Mouse (Mus musculus): ENCODE data around the gene Map3k5. TPM values are rescaled to one million over a fixed set of nuclear protein-coding genes. Genes with fewer than 3 reads are reported as not detected.

Gene Map3k5
- polyA plus RNA-seq, 1 experiment from 2014 or later = 1.4 TPM

DNA sequence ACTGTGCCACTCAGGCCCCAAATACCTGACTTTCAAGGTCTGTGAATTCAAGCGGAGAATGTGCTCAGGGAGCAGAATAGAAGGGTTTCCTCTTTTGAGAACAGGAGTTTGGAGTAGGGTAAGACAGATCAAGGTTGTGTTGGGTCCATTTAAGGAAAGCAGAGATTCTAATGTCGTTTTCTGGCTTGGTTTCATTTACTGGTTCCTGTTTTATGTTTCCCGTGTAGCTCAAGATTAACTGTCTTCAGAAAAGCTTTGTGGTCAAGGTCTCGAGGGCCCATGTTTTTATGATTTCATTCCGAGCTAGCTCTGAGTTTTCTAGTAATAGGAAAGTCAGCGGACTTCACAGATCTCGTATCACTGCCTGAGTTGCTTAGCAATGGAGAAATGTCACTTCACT is 102.6 kb downstream of the Map3k5 start:
- no peak for TF ChIP-seq EP300 (IDR thresholded peaks at IDR 0.05; ENCODE audit: low read depth)
- no peak for TF ChIP-seq CTCF (IDR thresholded peaks at IDR 0.05; ENCODE audit: low read depth)
- H3K9me3 ChIP-seq (ENCODE audit: low read length) = no peaks in the 10 kb centered on the region
- H3K4me3 ChIP-seq (ENCODE audit: low read depth, low read length) = no peak overlapping the region
- no peak for DNase-seq
- H3K9ac ChIP-seq (replicated peaks) = no peak overlapping the region
- WGBS (ENCODE audit: insufficient replicate concordance) = 31% methylated on average over 7 of the region's 7 CpGs
- H3K4me2 ChIP-seq (ENCODE audit: low read depth, low read length) = no peak overlapping the region
- H3K27ac ChIP-seq (ENCODE audit: low read depth) = 0 out of 2 replicates have a peak overlapping the region, but pooled peaks have one; percentile 41
- H3K4me1 ChIP-seq (ENCODE audit: insufficient read depth) = no peaks in the 10 kb centered on the region
- no peaks in the 10 kb centered on the region for H3K36me3 ChIP-seq (replicated peaks; ENCODE audit: insufficient read depth, low read length)
- H3K27me3 ChIP-seq (ENCODE audit: insufficient read depth, low read length) = no peaks in the 10 kb centered on the region
- no peak for ATAC-seq

DNA sequence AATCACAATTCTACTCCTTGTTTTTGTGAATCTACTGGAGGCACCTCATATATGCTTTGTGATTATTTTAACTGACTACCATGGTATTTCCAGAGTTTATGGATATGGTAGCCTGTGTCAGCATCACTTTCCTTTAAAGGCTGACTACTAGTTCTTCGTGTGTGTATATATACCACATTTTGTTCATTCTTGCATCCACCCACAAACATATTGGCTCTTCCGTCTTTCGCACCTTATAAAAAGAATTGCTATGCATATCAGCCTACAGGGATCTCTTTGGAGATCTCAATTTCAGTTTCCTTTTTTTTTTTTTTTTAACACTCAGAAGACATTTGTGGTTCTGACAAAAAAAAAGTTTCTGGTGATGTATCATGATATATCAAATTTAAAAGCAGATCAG is 105.3 kb downstream of the Map3k5 start:
- Histone ChIP-seq H3K36me3 (replicated peaks; ENCODE audit: insufficient read depth, low read length) (no peaks in the 10 kb centered on the region), H3K27ac (ENCODE audit: low read depth) (no peak overlapping the region), H3K27me3 (ENCODE audit: insufficient read depth, low read length) (no peaks in the 10 kb centered on the region), H3K4me1 (ENCODE audit: insufficient read depth) (peaks cover 3% of the 10 kb centered on the region; the same call in 1 of the 2 replicates), H3K4me3 (ENCODE audit: low read depth, low read length) (no peak overlapping the region), H3K9me3 (ENCODE audit: low read length) (no peaks in the 10 kb centered on the region), H3K9ac (replicated peaks) (no peak overlapping the region), H3K4me2 (ENCODE audit: low read depth, low read length) (no peak overlapping the region)
- TF ChIP-seq CTCF (IDR thresholded peaks at IDR 0.05; ENCODE audit: low read depth) (no peak), EP300 (IDR thresholded peaks at IDR 0.05; ENCODE audit: low read depth) (no peak)
- 86% methylated on average over 3 of the region's 3 CpGs for WGBS (ENCODE audit: insufficient replicate concordance)
- DNase-seq (no peak), ATAC-seq (no peak)

DNA sequence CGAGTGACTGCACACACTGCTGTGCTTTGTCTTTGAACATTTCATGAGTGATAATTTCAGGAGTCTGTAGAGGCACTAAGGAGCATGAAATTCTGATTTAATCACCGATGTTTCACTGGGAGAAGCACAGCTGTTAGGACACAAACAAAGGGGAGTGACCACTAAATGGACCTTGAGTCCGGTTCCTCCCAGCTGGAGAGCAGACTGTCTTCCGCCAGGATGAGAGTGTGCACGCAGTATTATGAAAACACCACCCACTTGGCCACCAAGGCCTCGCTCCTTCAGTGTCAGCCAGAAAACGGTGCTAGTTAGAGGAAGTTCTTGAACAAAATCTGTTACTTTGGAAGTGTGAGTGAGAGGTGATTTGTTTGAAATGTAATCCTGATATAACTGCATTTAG is 105.8 kb downstream of the Map3k5 start:
- no peak for TF ChIP-seq CTCF (IDR thresholded peaks at IDR 0.05; ENCODE audit: low read depth)
- no peak for TF ChIP-seq EP300 (IDR thresholded peaks at IDR 0.05; ENCODE audit: low read depth)
- no peak for DNase-seq
- Histone ChIP-seq H3K4me3 (ENCODE audit: low read depth, low read length) (no peak overlapping the region), H3K4me1 (ENCODE audit: insufficient read depth) (peaks cover 3% of the 10 kb centered on the region; the same call in 1 of the 2 replicates), H3K4me2 (ENCODE audit: low read depth, low read length) (no peak overlapping the region), H3K9ac (replicated peaks) (no peak overlapping the region), H3K9me3 (ENCODE audit: low read length) (no peaks in the 10 kb centered on the region), H3K36me3 (replicated peaks; ENCODE audit: insufficient read depth, low read length) (no peaks in the 10 kb centered on the region), H3K27ac (ENCODE audit: low read depth) (no peak overlapping the region), H3K27me3 (ENCODE audit: insufficient read depth, low read length) (no peaks in the 10 kb centered on the region)
- 51% methylated on average over 7 of the region's 7 CpGs for WGBS (ENCODE audit: insufficient replicate concordance)
- ATAC-seq = no peak

DNA sequence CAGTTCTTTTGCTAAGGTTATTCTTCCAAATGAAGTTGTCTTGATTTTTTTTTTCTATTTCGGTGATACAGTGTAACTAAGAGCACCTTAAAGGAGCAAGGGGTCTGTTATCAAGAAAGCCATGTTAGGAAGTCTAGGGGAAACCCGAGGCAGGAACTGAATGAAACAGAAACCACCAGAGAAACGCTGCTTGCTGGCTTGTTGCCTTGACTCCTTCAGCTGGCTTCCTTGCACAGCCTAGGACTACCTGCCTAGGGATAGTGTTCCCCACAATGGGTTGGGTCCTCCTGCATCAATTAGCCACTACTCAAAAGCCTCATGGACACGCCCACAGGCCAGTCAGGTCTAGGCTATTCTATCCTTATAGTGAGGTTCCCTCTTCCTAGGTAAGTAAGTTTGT is 106.4 kb downstream of the Map3k5 start:
- H3K4me2 ChIP-seq (ENCODE audit: low read depth, low read length) = no peak overlapping the region
- no peaks in the 10 kb centered on the region for H3K36me3 ChIP-seq (replicated peaks; ENCODE audit: insufficient read depth, low read length)
- TF ChIP-seq EP300 (IDR thresholded peaks at IDR 0.05; ENCODE audit: low read depth) (no peak), CTCF (IDR thresholded peaks at IDR 0.05; ENCODE audit: low read depth) (no peak)
- DNase-seq (no peak), ATAC-seq (no peak)
- WGBS (ENCODE audit: insufficient replicate concordance) = 43% methylated on average over 4 of the region's 4 CpGs
- H3K9ac ChIP-seq (replicated peaks) = no peak overlapping the region
- no peak overlapping the region for H3K27ac ChIP-seq (ENCODE audit: low read depth)
- H3K9me3 ChIP-seq (ENCODE audit: low read length) = no peaks in the 10 kb centered on the region
- H3K27me3 ChIP-seq (ENCODE audit: insufficient read depth, low read length) = no peaks in the 10 kb centered on the region
- no peak overlapping the region for H3K4me3 ChIP-seq (ENCODE audit: low read depth, low read length)
- peaks cover 3% of the 10 kb centered on the region; the same call in 1 of the 2 replicates for H3K4me1 ChIP-seq (ENCODE audit: insufficient read depth)

DNA sequence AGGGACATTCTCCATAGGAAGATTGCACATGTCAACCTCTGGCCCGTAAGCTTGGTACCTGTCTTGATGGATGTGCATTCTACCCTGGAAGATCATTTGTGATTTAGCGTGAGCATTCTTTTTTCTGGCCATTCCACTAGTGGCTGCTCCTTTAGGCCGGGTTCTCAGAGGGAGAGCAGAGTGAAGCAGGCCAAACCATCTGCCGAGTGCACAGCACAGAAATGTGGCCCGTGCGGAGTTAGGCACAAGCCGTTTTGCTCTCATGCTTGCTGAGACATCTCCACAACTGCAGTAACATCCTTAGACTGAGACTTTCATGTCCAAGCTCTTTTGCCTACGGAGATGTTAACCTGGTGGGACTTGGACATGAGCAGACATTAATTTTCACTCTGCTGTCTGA is 107.8 kb downstream of the Map3k5 start:
- 88% methylated on average over 8 of the region's 8 CpGs for WGBS (ENCODE audit: insufficient replicate concordance)
- no peak for ATAC-seq
- H3K9me3 ChIP-seq (ENCODE audit: low read length) = no peaks in the 10 kb centered on the region
- no peak overlapping the region for H3K27ac ChIP-seq (ENCODE audit: low read depth)
- no peak overlapping the region for H3K4me2 ChIP-seq (ENCODE audit: low read depth, low read length)
- no peak for TF ChIP-seq EP300 (IDR thresholded peaks at IDR 0.05; ENCODE audit: low read depth)
- TF ChIP-seq CTCF (IDR thresholded peaks at IDR 0.05; ENCODE audit: low read depth) = no peak
- no peaks in the 10 kb centered on the region for H3K36me3 ChIP-seq (replicated peaks; ENCODE audit: insufficient read depth, low read length)
- no peaks in the 10 kb centered on the region for H3K27me3 ChIP-seq (ENCODE audit: insufficient read depth, low read length)
- H3K4me1 ChIP-seq (ENCODE audit: insufficient read depth) = peaks cover 3% of the 10 kb centered on the region; the same call in 1 of the 2 replicates
- no peak overlapping the region for H3K4me3 ChIP-seq (ENCODE audit: low read depth, low read length)
- no peak for DNase-seq
- no peak overlapping the region for H3K9ac ChIP-seq (replicated peaks)

DNA sequence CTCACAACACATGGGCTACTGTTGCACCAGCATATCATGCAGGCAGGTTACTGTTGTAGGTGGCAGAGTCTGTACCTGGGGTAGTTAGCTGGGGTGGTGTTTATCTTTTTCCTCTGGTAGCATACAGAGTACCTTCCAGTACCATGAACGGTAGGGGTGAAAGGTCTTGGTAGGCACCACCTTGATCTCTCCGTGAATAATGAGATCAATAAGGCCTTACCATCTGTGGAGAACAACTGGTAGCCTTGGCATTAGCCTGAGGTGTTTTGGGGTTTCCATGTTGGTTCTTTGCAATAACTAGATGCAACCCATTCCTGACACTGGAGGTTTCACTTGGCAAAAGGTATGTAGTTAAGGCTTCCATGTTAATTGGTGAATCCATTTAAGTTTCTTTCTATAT is 109.8 kb downstream of the Map3k5 start:
- DNase-seq = no peak
- WGBS (ENCODE audit: insufficient replicate concordance) = 54% methylated on average over 2 of the region's 2 CpGs

More for the DNA sequence above, 109.8 kb downstream of the Map3k5 start:
- Histone ChIP-seq H3K9ac (replicated peaks) (no peak overlapping the region), H3K4me2 (ENCODE audit: low read depth, low read length) (no peak overlapping the region), H3K9me3 (ENCODE audit: low read length) (no peaks in the 10 kb centered on the region), H3K27ac (ENCODE audit: low read depth) (no peak overlapping the region), H3K4me1 (ENCODE audit: insufficient read depth) (peaks cover 3% of the 10 kb centered on the region; the same call in 1 of the 2 replicates), H3K36me3 (replicated peaks; ENCODE audit: insufficient read depth, low read length) (no peaks in the 10 kb centered on the region), H3K4me3 (ENCODE audit: low read depth, low read length) (no peak overlapping the region), H3K27me3 (ENCODE audit: insufficient read depth, low read length) (no peaks in the 10 kb centered on the region)
- no peak for ATAC-seq
- TF ChIP-seq CTCF (IDR thresholded peaks at IDR 0.05; ENCODE audit: low read depth) (no peak), EP300 (IDR thresholded peaks at IDR 0.05; ENCODE audit: low read depth) (no peak)
